ENCODE assay signal across 38 mouse cellular contexts in the genomic region with DNA sequence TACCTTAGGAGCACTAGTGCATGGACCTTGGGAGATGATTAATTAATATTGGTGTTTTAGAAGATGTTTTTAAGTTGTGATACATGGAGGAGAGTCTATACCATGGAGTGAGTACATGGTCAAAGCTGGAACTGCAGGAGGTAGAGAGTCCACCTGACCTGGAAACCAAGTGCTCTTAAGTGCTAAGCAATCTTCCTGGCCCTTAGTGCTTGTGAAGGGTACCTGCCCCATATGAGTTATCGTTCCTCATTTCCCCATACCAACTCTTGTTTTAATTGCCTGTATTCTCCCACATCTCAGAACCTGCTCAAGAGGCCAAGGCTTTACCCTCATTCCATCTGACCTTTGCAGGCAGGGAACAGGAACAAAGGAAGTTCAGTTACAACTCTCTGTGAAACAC. TPM values are rescaled to one million over a fixed set of nuclear protein-coding genes. Genes with fewer than 3 reads are reported as not detected.
"Had no signal": no experiment of that assay in that cellular context is flagged by ENCODE, and none has a peak within 500 bp of the region (broad histone marks: within the 10 kb centered on the region; RNA-seq: fewer than 3 reads in every experiment).

No protein-coding gene starts in this region.

- H3K4me2 ChIP-seq: heart, embryonic 11.5 days; heart, embryonic 12.5 days; heart, embryonic 13.5 days; heart, embryonic 15.5 days; hindbrain, embryonic 12.5 days; hindbrain, embryonic 13.5 days; hindbrain, embryonic 14.5 days; hindbrain, embryonic 15.5 days; intestine, embryonic 15.5 days; kidney, embryonic 15.5 days had no signal

- H3K27ac ChIP-seq: heart, adult 2 months; heart, embryonic 10.5 days; heart, embryonic 13.5 days; heart, embryonic 15.5 days; hindbrain, embryonic 10.5 days; hindbrain, embryonic 12.5 days; hindbrain, embryonic 13.5 days; hindbrain, embryonic 14.5 days; hindbrain, embryonic 15.5 days; hindbrain, postnatal 0 days; intestine, embryonic 15.5 days; kidney, embryonic 15.5 days; kidney, postnatal 0 days; layer of hippocampus, adult 2 months had no signal

- H3K9ac ChIP-seq: heart, embryonic 12.5 days; heart, embryonic 13.5 days; heart, embryonic 15.5 days; hindbrain, embryonic 12.5 days; hindbrain, embryonic 13.5 days; hindbrain, embryonic 14.5 days; hindbrain, embryonic 15.5 days; intestine, embryonic 15.5 days; kidney, embryonic 15.5 days had no signal

- H3K27me3 ChIP-seq: heart, embryonic 12.5 days; heart, embryonic 13.5 days; heart, embryonic 15.5 days; hindbrain, embryonic 12.5 days; hindbrain, embryonic 13.5 days; hindbrain, embryonic 15.5 days; intestine, embryonic 15.5 days; kidney, embryonic 15.5 days had no signal

- H3K4me3 ChIP-seq: heart, adult 2 months; heart, embryonic 10.5 days; heart, embryonic 12.5 days; heart, embryonic 13.5 days; heart, embryonic 15.5 days; hindbrain, embryonic 10.5 days; hindbrain, embryonic 12.5 days; hindbrain, embryonic 13.5 days; hindbrain, embryonic 15.5 days; intestine, embryonic 15.5 days; kidney, embryonic 15.5 days; layer of hippocampus, adult 2 months had no signal

- H3K9me3 ChIP-seq: heart, embryonic 10.5 days; heart, embryonic 12.5 days; heart, embryonic 13.5 days; heart, embryonic 15.5 days; hindbrain, embryonic 10.5 days; hindbrain, embryonic 12.5 days; hindbrain, embryonic 13.5 days; hindbrain, embryonic 15.5 days; intestine, embryonic 15.5 days; kidney, embryonic 15.5 days had no signal

- H3K4me1 ChIP-seq: heart, embryonic 13.5 days; heart, embryonic 15.5 days; hindbrain, embryonic 15.5 days had no signal

- DNase-seq: heart, adult 2 months; heart, postnatal 10 days; heart, postnatal 14 days; heart, postnatal 36 days; heart, postnatal 4 days; kidney, adult 11 months; kidney, adult 18-20 months; kidney, adult 2 months; kidney, adult 8-10 months; kidney, adult 9 months; kidney, postnatal 10 days; kidney, postnatal 14 days; kidney, postnatal 25 days; kidney, postnatal 36 days; kidney, postnatal 4 days; layer of hippocampus, adult 9-11 months had no signal

- ATAC-seq: hindbrain, embryonic 16.5 days; hindbrain, postnatal 0 days; inflammation-experienced regulatory T-cells, adult 6 months; intestine, embryonic 15.5 days; intestine, embryonic 16.5 days; intestine, postnatal 0 days had no signal

- H3K36me3 ChIP-seq: heart, embryonic 10.5 days; heart, embryonic 12.5 days; heart, embryonic 13.5 days; heart, embryonic 15.5 days; hindbrain, embryonic 10.5 days; hindbrain, embryonic 12.5 days; hindbrain, embryonic 13.5 days; hindbrain, embryonic 15.5 days; intestine, embryonic 15.5 days; kidney, embryonic 15.5 days had no signal

RNA-seq across cellular contexts. Expression of a gene that starts 24.5 kb away (rescaled TPM):
- polyA plus RNA-seq: inflammation-experienced regulatory T-cells, adult 6 months had no signal

RNA-seq across cellular contexts. Expression of a gene that starts 40.5 kb away (rescaled TPM):
- polyA plus RNA-seq: heart, embryonic 10.5 days; heart, embryonic 11.5 days; heart, embryonic 12.5 days; heart, embryonic 13.5 days; heart, embryonic 14.5 days; heart, embryonic 15.5 days; heart, postnatal 0 days; inflammation-experienced regulatory T-cells, adult 6 months; kidney, embryonic 14.5 days had no signal
